Mouse (Mus musculus): ENCODE measurements around the gene Kcnj6.

The Kcnj6 gene

DNA sequence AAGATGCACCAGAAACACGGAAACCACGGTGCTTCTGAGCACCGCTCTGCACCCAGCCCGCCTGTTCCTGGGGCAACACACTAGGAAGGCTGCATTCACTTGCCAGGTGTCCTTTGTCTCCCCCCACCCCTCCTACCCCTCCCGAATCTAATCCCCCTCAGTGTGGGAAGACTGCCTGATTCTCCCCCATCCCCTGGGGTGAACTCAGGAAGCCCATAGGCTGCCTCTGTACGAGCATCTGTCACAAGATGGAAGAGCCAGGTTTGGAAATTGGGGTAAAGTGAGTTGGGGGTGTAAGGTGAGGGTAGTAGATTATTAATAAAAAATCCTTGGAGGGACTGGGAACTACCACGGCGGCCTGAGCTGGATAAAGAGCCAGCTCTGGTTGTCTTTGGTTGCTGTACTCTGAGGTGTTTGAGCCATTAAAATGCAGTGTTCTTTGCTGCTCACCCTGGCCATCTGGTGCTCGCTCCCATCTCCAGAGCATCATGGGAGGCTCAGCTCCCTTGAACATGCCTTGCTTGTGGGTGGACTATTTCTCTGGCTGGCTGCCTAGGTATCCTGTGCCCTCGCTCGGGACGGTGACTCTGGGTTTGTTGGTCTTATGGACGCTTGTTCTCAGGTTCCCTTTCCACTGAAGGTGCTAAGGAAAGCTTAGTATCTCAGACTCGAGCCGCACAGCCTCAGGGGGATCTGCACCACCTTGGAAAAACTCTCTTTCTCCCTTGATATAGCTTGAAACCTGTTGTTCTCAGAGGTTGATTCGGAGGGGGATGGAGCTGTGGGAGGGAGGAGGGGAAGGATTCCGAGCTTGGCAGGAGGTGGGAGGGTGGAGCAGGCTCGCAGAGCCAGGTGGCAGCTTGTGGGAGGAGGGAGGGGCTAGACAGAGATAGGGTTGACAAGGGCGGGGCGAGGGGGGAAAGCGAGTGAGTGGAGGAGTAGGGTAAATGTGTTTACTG, 65.9 kb downstream of the Kcnj6 start:
- DNase-seq (ENCODE audit: low spot score), result no peak

- DNase-seq (ENCODE audit: low spot score), result no peak
Observed at GRCm38 (mm10) chr16:94925364-94925763, 72.1 kb downstream of the Kcnj6 start.

DNA sequence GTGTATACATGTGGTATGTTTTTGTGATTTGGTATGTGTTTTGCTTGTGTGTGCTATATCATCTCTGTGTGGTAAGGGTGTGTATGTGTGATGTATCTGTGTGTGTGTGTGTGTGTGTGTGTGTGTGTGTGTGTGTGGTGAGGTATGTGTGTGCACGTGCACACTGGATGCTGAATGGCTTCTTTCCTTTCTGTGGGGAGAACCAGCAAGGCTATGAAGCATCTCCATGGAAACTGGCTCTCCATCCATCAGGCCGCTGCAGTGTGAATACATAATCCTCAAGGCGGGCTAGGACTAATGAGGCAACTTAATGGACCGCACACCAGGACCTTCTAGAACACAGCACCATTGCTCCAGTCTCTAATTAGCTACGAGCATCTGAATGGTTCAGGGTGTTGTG, 78.3 kb downstream of the Kcnj6 start:
- no peak for DNase-seq (ENCODE audit: low spot score)

DNA sequence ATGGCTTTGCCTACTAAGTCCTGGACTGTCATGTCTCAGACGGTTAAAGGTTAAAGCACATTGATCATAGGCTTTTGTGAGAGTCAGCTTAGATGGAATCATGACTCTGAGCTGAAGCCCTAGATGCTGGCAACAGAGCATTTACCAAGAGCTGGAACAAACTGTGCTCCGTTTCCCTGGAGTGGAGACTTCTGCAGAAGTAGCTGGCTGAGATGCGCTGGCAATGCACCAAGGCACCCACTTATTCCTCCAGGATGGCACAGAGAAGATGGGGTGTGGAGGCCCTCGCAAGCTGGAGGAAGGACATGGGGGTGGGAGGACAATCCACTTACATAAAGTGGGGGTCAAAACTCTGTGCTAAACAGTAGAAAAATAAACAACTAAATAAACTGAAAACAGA, 91.5 kb downstream of the Kcnj6 start:
- DNase-seq (ENCODE audit: low spot score), result no peak

DNA sequence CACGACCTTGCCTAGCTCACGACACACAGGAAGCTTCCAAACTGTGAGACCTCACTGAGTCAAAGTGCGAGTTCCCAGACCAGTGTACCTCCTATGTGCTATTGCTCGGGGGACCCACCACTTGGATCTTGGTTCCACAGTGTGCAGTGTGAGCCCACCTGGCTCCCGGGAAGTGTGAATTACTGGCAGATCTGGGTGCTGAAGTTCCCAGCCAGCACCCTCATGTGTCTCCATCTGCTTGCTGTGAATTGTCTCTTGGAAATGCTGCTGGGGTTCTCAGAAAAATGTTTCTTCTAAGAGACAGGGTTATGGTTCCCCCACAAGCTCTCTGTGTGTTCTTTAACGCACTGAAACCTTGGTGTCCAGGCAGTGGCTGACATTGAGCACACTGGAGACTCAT, 98.7 kb downstream of the Kcnj6 start:
- no peak for DNase-seq (ENCODE audit: low spot score)

DNA sequence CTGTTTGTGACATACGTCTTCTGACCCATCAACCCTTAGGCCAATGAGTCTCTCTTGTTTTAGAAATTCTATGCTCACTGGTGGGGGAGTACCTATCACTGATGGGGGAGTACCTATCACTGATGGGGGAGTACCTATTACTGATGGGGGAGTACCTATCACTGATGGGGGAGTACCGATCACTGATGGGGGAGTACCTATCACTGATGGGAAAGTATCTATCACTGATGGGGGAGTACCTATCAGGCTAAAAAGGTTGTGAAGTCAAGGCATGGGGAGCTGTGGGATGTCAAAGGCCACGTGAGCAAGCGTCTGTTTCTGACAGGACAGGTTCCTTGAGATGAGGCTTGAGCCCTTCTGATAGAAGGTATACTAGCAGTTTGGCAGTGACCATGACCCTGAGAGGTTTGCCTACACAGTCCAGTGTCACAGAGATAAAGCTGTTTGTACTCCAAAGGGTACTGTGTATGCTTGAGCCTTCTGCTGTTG, 105.3 kb downstream of the Kcnj6 start:
- peak; percentile 2 for DNase-seq (ENCODE audit: low spot score)

GRCm38 (mm10) chr16:94890581-94890980, 106.9 kb downstream of the Kcnj6 start:
- DNase-seq (ENCODE audit: low spot score), result peak; percentile 5

DNA sequence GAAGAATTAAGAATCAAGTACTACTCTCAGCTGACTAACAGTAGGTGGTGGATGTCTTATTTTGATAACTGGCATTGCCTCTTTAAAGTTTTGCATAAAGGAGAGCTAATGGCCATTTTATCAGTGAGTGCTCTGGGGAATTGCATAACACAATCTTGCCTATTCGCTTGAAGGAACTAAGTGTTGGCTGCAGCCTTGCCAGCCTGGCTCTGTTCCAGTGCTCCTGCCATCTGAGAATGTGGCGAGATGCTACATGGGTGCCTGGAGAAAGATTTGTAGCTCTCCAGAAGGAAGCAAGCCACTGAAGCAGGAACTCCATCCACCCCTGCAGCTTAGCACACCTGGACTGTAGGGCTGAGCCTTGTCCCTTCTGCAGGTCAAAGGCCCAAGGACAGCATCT, 107.4 kb downstream of the Kcnj6 start:
- DNase-seq (ENCODE audit: low spot score), result peak; percentile 68

DNA sequence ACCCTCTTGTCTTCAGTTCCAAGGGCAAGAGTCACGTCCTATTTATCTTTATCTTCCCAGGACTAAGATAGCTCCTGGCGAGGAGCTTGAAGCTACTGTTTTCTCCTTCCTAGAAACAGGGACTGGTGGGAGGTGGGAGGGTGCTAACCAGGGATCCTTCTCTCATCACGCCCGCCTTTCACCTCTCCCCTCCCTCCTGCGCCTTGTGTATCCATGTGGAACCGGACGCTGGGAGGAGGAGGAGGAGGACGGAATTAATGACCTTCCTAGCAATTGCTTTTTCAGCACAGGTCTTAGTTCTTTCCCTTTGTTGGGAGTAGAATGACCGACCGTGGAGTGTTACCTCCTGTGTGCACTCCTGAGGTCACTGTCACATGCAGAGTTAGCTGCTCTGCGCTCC, 108.9 kb downstream of the Kcnj6 start:
- peak; percentile 4 for DNase-seq (ENCODE audit: low spot score)

DNA sequence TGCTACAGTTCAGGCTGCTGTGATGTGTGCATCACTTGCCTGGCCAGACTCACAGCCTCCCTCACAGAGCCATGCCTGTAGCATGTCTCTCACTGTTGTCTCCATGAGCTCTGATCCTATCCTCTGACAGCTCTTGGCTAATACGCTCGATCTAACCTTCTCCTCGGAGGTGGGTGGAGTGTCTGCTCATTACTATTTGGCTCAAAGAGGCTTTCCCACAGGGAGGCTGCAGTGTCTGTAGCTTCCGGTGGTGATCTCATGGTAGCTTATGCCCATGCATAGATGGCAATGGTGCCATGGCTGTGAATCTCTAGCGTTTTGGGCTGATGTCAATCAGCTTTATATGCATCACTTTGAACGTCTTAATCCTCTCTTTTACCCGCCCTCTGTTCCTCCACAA, 111.1 kb downstream of the Kcnj6 start:
- DNase-seq (ENCODE audit: low spot score), result peak; percentile 3

DNA sequence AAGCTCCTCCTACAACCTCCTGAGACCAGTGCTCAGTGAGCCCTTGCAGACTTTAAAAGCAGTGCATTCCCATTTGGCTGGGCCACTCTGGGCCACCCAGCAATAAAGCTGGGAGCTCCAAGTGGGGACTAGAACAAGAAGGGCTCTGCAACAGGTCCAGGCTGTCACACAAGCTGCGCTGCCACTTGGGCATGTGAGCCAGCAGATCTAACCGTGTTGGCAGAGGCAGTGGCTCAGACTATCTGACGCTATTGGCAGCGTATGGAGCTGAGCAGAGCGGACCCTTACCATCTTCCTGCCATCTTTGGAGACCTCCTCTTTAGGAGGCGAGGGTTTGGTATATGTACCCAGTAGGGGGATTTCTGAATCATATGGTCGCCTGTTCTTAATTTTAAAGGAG, 112.4 kb downstream of the Kcnj6 start:
- DNase-seq (ENCODE audit: low spot score), result peak; percentile 1

- DNase-seq (ENCODE audit: low spot score), result peak; percentile 5
Observed at GRCm38 (mm10) chr16:94883909-94884308, 113.6 kb downstream of the Kcnj6 start.

DNA sequence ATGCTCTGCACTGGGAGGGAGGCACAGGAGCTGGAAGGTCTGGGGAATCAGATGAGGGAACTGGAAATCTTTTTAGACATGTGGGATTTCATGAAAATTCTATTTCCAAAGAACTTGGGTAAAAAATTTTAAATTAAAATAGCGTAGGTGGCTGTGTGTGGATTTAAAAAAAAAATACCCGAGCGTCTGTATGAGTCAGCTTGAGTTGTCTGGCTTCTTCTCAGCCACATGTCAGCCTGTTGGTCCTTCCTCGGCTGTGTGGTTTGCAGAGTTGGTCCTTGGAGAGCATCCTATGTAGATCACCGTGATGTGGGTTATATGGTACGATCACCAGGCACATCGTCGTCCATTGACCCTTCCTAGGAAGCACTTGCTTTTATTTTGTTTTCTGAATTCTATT, 114.3 kb downstream of the Kcnj6 start:
- DNase-seq (ENCODE audit: low spot score), result peak; percentile 4

GRCm38 (mm10) chr16:94882111-94882510, 115.4 kb downstream of the Kcnj6 start:
- no peak for DNase-seq (ENCODE audit: low spot score)

DNA sequence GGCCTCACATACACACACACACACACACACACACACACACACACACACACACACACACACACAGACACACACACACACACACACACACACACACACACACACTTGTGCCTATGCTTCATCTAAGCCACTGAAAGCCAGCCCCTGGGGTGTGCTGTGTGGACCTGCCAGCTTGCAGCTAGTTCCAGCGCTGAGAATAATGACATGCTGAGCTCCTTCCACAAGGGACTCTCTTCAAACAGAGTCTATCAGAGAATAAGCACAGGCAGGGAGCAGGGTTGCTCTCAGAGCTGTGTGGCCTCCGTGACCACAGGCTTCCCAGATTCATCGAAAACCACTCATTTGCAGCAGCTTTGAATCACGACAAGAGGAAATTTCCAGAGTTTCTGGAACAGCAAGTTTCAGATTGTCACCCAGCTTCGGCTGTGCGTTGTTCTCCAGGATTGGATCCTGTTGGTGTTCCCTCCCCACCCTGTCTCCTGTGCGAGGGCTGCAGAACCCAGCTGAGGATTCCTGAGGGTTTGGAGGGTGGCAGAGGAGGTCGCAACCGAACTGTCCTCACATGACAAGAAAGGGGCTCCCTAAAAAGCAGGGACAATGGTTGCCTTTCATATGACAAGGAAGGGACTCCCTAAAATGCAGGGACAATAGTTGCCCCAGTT, 124.8 kb downstream of the Kcnj6 start:
- no peak for DNase-seq (ENCODE audit: low spot score)

GRCm38 (mm10) chr16:94868354-94868753, 129.1 kb downstream of the Kcnj6 start:
- DNase-seq (ENCODE audit: low spot score), result no peak

GRCm38 (mm10) chr16:94866300-94866956, 131.1 kb downstream of the Kcnj6 start:
- no peak for DNase-seq (ENCODE audit: low spot score)

DNA sequence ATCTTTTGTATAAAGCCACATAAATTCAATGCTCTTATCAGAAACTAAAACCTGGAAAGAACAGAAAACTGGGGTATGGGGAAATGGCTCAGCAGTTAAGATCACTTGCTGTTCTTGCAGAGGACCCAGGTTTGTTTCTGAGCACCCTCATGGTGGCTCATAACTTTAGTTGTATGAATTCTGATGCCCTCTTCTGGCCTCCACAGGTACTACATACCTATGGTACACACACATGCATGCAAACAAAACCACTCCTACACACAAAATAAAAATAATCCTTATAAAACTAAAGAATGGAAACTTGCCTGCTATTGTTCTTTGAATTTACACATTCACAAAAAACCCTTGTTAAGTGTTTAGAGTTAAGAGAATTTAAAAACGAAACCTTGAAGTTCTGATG, 131.7 kb downstream of the Kcnj6 start:
- no peak for DNase-seq (ENCODE audit: low spot score)

DNA sequence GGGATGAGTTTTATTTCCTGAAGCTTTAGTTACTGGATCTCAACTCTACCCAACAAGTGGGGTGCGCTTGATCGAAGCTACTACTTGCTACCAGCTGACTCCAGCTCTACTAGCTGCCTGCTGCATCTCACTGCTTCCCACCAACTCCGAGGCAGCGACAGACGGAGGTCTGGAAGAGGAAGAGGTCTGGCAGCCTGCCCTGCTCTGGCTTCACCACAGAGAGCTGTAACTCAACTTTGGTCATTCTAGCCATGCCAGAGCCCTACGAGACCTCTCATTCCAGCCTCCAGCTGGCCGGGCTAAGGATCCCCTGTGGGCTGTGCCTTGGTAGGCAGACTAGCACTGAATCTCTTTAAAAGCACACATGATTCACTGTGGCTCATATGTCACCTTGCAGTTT, 132.4 kb downstream of the Kcnj6 start:
- DNase-seq (ENCODE audit: low spot score), result no peak

GRCm38 (mm10) chr16:94863475-94863874, 134.0 kb downstream of the Kcnj6 start:
- DNase-seq (ENCODE audit: low spot score), result no peak

GRCm38 (mm10) chr16:94855990-94856389, 141.5 kb downstream of the Kcnj6 start:
- no peak for DNase-seq (ENCODE audit: low spot score)

DNA sequence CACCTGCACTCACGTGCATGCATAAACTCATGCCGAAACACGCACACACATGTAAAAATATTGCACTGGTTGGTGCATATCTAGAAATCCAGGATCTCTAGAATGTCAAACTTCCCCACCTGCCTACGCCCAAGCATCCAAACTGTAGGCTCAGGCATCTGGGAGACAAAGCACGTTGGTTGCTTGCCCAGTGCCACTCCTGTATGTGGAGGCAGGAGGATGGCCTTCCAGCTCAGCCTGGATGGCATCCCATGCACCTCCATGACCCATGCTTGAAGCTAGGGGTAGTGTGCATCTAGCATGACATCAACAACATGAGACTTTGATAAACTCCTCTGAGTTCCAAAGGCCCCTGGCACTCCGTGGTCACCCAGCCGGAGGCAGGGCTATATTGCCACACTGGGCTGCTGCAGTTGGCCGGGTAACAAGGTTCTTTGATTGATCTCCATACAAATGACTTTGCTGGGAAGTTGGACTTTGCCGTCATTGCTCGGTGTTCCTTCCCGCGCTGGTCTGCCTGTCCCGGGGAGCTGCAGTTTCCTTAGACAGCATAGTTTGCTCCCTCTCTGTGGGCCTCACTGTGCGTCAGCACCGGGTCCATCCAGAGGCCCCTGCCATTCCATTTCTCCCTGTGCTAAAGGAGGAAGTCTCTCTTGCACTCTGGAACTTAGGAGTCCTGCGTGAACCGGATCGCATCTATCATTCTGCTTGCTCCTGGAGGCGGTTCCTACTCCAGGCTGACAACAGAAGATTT, 144.9 kb downstream of the Kcnj6 start:
- DNase-seq (ENCODE audit: low spot score), result no peak

Data from MN1 (cell line).